ENCODE assay signal across 8 mouse cellular contexts in the genomic region with DNA sequence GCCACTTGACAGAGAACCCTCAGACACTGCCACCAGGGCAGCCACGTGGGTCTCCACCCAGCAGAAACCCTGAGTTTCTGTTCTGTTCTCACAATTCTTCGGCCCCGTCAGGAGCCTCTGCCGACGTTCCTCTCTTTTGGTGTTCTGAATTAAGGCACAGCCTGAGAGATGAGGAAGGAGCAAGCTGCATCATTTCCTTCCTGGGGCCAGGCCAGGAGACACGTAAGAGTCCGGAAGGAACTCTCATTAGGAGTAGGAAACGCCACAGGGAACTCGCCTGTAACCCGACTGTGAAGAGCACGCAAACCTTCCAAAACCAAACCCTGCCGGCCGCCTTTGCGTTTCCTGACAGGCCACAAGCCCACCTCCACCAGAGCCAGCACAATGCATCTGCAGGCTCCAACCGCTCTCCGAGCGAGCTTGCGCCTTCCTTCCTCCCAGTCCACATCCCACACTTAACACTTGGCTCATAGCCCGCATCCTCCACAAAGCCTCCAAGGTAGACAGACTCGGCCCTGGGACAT. TPM values are rescaled to one million over a fixed set of nuclear protein-coding genes. Genes with fewer than 3 reads are reported as not detected.
DNase-seq lines count a peak whose midpoint lies in the region; ATAC-seq and TF ChIP-seq lines count a peak whose summit lies in the region.

No protein-coding gene starts in this region.

- no peak for TF ChIP-seq POLR2A in spleen, adult 2 months (IDR thresholded peaks at IDR 0.05; ENCODE audit: low read depth, low read length)

- H3K27ac ChIP-seq in intestine, embryonic 16.5 days (ENCODE audit: low read length) = peak overlapping the region; percentile 34; the same call in 1 of the 2 replicates
- H3K27ac ChIP-seq in spleen, adult 2 months (ENCODE audit: insufficient read depth, low read length) = no peak overlapping the region
- H3K27ac ChIP-seq in forebrain, embryonic 14.5 days (ENCODE audit: low read depth, low read length) = no peak overlapping the region
- H3K27ac ChIP-seq in forebrain, embryonic 10.5 days = no peak overlapping the region

- H3K4me3 ChIP-seq in intestine, embryonic 16.5 days (ENCODE audit: low read length) = no peak overlapping the region
- peak overlapping the region; percentile 6; the same call in 1 of the 2 replicates for H3K4me3 ChIP-seq in spleen, adult 2 months (ENCODE audit: extremely low read depth, insufficient read depth, insufficient read length)
- no peak overlapping the region for H3K4me3 ChIP-seq in forebrain, embryonic 14.5 days (ENCODE audit: low read depth, low read length)
- H3K4me3 ChIP-seq in forebrain, embryonic 10.5 days = no peak overlapping the region

- H3K9ac ChIP-seq in intestine, embryonic 16.5 days (ENCODE audit: low read depth, low read length) = no peak overlapping the region
- no peak overlapping the region for H3K9ac ChIP-seq in forebrain, embryonic 14.5 days (ENCODE audit: low read length)

- peak; percentile 28 for DNase-seq in ovary, adult 18-20 months (ENCODE audit: low spot score)
- no peak for DNase-seq in ovary, postnatal 10 days (ENCODE audit: low spot score)
- peak; percentile 76 for DNase-seq in gastrocnemius, adult 18-20 months (ENCODE audit: low spot score)
- peak; percentile 87 to 89 for DNase-seq in lung, adult 18-20 months
- DNase-seq in spleen, adult 2 months (ENCODE audit: low read depth in 1 of 2, low spot score in 2 of 2) = peak in 1 of 2 experiments; percentile 24
- DNase-seq in forebrain, embryonic 14.5 days (ENCODE audit: low spot score) = no peak
- no peak for DNase-seq in forebrain, embryonic 10.5 days (ENCODE audit: extremely low spot score, low spot score)

- TF ChIP-seq CTCF in spleen, adult 2 months (IDR thresholded peaks at IDR 0.05; ENCODE audit: extremely low read depth, insufficient read depth, insufficient read length, insufficient replicate concordance) = no peak

- H3K4me1 ChIP-seq in intestine, embryonic 16.5 days (ENCODE audit: control insufficient read depth, insufficient read depth, low read length) = no peaks in the 10 kb centered on the region
- H3K4me1 ChIP-seq in spleen, adult 2 months (ENCODE audit: control insufficient read depth, insufficient read depth, insufficient read length) = no peaks in the 10 kb centered on the region; the same call in 1 of the 2 replicates
- H3K4me1 ChIP-seq in forebrain, embryonic 14.5 days (ENCODE audit: control insufficient read depth, insufficient read depth, low read length) = no peaks in the 10 kb centered on the region
- H3K4me1 ChIP-seq in forebrain, embryonic 10.5 days = no peaks in the 10 kb centered on the region

- H3K27me3 ChIP-seq in intestine, embryonic 16.5 days (replicated peaks; ENCODE audit: control insufficient read depth, insufficient read depth, low read length) = no peaks in the 10 kb centered on the region
- no peaks in the 10 kb centered on the region for H3K27me3 ChIP-seq in spleen, adult 2 months (ENCODE audit: control insufficient read depth, insufficient read depth, low read length)
- no peaks in the 10 kb centered on the region for H3K27me3 ChIP-seq in forebrain, embryonic 14.5 days (replicated peaks; ENCODE audit: control insufficient read depth, insufficient read depth, low read length)
- no peaks in the 10 kb centered on the region for H3K27me3 ChIP-seq in forebrain, embryonic 10.5 days (ENCODE audit: poor library complexity, severe bottlenecking)

- H3K4me2 ChIP-seq in intestine, embryonic 16.5 days (ENCODE audit: low read depth, low read length) = no peak overlapping the region
- no peak overlapping the region for H3K4me2 ChIP-seq in forebrain, embryonic 14.5 days (ENCODE audit: low read length)

- no peaks in the 10 kb centered on the region for H3K36me3 ChIP-seq in intestine, embryonic 16.5 days (ENCODE audit: control insufficient read depth, insufficient read depth, low read length)
- H3K36me3 ChIP-seq in spleen, adult 2 months (ENCODE audit: control insufficient read depth, insufficient read depth, low read length) = no peaks in the 10 kb centered on the region
- no peaks in the 10 kb centered on the region for H3K36me3 ChIP-seq in forebrain, embryonic 14.5 days (ENCODE audit: control insufficient read depth, insufficient read depth, low read length)
- H3K36me3 ChIP-seq in forebrain, embryonic 10.5 days (replicated peaks) = no peaks in the 10 kb centered on the region

- peak; percentile 60 for ATAC-seq in intestine, embryonic 16.5 days
- no peak for ATAC-seq in forebrain, embryonic 14.5 days

- WGBS in intestine, embryonic 16.5 days = 76% methylated on average over 20 of the region's 20 CpGs
- 7% methylated on average over 20 of the region's 20 CpGs for WGBS in spleen, adult 2 months
- WGBS in forebrain, embryonic 14.5 days = 87% methylated on average over 20 of the region's 20 CpGs
- WGBS in forebrain, embryonic 10.5 days = 87% methylated on average over 20 of the region's 20 CpGs

- H3K9me3 ChIP-seq in intestine, embryonic 16.5 days (ENCODE audit: control insufficient read depth, low read length) = no peaks in the 10 kb centered on the region
- no peaks in the 10 kb centered on the region for H3K9me3 ChIP-seq in forebrain, embryonic 14.5 days (replicated peaks; ENCODE audit: control insufficient read depth, low read length)
- no peaks in the 10 kb centered on the region for H3K9me3 ChIP-seq in forebrain, embryonic 10.5 days

RNA-seq across cellular contexts. Expression of gene Kdr, which starts 44.7 kb away (rescaled TPM):
- 10 to 100 TPM in 1 of 2 experiments, 1 to 10 TPM in 1; 7.6 to 19.5 TPM for total RNA-seq in gastrocnemius, adult 18-20 months (2021)
- polyA plus RNA-seq in intestine, embryonic 16.5 days (2015; fragmentation: Nextera tagmentation; extraction: Ambion mirVana) = 19.6 and 21.6 TPM in 2 replicates
- 6.0 and 6.5 TPM in 2 replicates for polyA plus RNA-seq in spleen, adult 2 months (2012; rRNA removed)
- polyA plus RNA-seq in forebrain, embryonic 14.5 days (2014; fragmentation: Nextera tagmentation; extraction: Ambion mirVana) = 13.2 and 16.3 TPM in 2 replicates
- 24.3 and 25.9 TPM in 2 replicates for polyA plus RNA-seq in forebrain, embryonic 10.5 days (2016; fragmentation: Nextera tagmentation; extraction: Ambion mirVana)

Comparison
In these comparisons a context has a peak if more than half of its experiments do, and no peak if none do; other contexts are left out.
1. DNase-seq: peak in ovary, adult 18-20 months (single experiment), gastrocnemius, adult 18-20 months (single experiment) and lung, adult 18-20 months (2 of 2); none in ovary, postnatal 10 days (single experiment), forebrain, embryonic 14.5 days (single experiment) and forebrain, embryonic 10.5 days (single experiment).